Mouse (Mus musculus): ENCODE data around the gene Nr1h2. TPM values are rescaled to one million over a fixed set of nuclear protein-coding genes. Genes with fewer than 3 reads are reported as not detected.

The Nr1h2 gene
- 133 and 140 TPM in 2 replicates for total RNA-seq (2021)
- long read RNA-seq, transcript Nr1h2-203 (10 exons, 1,988 nt): minor isoform, 13 of 136 reads
- long read RNA-seq, transcript Nr1h2-201 (10 exons, 1,999 nt): major isoform, 35 of 136 reads
- long read RNA-seq, transcript Nr1h2-202 (10 exons, 1,948 nt): minor isoform, 10 of 136 reads
- long read RNA-seq, partial matches to known transcripts: 38 of 136 reads
- long read RNA-seq, other reads (novel, unspliced or antisense): 37 of 136 reads

DNA sequence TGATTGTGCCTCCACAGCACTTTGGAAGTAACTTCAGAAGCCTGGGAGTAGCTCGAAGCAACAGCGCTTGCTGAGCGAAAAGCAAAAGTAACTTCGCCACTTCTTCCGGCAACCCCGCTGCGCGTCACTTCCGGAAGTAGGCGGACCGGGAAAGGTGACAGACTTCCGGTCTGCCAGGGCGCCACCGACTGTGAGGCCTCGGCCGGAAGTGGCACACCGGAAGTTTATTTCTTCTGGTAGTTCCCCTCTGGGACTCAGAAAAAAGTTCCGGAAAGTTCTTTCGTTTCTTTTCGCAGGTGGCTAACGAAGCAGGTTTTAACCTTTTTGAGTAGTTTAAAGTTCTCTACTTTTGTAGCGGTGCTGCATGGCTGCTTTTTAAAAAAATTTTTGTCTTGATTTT is at the start of gene Nr1h2:
Gene Nr1h2 (minus strand): TSS at position 126 of the 400 bp plus-strand sequence.
- peak; percentile 95 for DNase-seq

DNA sequence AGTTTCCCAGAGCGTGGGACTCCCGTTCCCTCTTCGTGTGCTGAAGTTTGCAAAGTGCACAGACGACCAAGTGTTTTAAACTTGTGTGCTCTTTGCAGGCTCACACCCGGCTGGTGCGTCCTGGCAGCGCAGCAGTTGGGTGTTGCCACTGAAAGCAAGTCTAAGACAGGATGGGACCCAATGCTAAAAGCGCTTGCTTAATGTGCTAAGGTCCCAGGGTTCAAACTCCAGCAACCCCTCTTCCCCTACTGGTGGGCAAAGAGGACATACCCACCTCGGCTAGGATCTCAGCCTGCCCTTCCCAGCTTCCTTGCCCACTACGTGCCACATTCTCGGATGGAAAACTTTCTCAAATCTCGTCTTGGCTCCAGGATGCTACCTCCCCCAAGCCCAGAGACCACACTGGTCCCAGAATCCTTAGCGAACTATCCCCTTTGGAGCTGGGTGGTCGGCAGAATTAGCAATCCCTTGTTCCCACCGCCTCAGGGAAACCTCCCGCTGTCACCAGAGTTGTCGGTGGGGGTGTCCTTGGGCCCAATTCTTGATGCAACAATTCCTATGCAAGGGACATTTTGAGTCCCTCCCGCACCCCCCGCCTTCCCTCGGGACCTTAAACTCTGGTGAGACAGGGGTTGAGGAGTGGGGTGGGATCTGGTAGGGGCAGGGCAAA is 49.6 kb upstream of the Nr1h2 start:
- DNase-seq: no peak

DNA sequence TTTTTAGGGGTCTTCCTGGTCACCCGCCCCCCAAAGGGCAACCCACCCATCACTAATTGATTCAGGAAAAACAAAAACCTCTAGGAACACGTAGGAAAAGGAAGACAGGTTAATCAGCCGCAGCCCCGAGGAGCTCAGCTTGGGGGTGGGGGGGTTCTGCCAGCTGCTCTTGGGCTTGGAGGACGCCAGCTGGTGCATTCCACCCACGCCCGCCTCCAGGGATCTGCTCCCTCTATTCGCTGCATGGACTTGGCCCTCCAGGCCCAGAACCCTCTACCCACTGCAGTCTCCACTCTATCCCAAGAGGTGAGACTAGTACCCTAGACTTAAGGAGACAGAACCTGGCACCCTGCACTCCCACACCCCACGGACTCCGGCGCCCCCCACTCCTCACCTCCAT is 48.7 kb upstream of the Nr1h2 start:
- no peak for DNase-seq

- DNase-seq: no peak
Measured at GRCm38 (mm10) chr7:44601646-44602045, 47.9 kb upstream of the Nr1h2 start.

DNA sequence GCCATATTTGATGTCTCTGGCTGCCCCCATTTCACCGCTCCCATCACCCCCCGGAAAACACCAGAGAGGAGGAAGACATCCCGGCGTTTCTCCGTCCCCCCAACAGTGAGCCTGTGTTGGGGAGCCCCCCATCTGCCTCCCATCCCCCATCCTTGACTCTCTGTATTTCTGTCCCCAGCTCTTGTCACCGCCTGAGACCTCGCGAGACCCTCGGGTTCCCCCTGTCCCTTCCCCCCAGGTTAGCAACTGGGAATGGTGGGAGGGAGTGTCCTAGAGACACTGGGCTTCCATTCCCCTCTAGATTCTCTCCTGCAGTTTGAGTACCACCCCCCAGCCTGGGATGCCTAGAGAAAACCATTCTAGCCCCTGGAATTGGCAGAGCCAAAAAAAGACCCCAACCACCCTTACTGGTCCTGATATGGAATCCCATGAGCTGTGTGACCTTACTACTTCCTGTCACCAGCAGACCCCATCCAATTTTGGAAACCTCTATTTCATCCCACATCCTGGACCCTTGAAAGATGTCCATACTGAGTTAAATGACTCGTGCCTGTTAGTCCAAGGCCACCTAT is 47.0 kb upstream of the Nr1h2 start:
- no peak for DNase-seq

DNA sequence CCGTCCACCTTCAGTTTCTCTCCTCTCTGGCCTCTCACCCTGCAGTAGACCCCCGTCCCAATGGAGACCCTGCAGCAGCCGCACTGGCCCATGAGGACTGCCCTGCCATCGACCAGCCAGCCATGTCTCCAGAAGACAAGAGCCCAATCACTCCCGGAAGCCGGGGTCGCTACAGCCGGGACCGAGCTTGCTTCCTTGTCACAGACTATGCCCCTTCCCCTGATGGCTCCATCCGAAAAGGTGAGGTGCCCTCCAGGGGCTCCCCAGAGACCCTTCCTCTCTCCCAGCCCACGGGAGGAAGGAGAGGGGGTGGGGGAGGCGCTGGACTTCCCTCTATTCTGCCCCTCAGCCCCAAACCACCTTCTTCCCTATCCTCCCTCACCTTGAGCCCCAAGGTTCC is 44.6 kb upstream of the Nr1h2 start:
- DNase-seq: no peak

DNA sequence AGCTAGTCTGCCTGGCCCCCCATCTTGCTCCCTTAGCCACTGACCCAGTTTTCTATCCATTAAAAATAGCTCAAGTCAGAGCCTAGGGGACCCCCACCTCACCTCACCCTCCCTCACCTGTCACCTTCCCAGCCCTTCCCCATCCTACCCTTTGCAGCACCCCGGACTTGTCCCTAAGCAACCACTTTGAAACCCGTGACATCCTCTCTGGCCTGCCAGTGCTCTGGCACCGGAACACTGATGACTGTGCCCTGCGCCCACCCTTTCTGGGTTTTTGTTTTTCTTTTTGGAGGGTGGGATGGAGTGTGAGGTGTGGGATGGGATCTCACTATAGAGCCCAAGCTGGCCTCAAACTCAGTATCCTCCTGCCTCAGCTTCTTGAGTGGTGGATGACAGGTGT is 43.9 kb upstream of the Nr1h2 start:
- no peak for DNase-seq

GRCm38 (mm10) chr7:44596996-44597538 is 43.3 kb upstream of the Nr1h2 start:
- DNase-seq: no peak

- DNase-seq: no peak
Measured at GRCm38 (mm10) chr7:44596051-44596450, 42.3 kb upstream of the Nr1h2 start.

- no peak for DNase-seq
Measured at GRCm38 (mm10) chr7:44595131-44595561, 41.4 kb upstream of the Nr1h2 start.

DNA sequence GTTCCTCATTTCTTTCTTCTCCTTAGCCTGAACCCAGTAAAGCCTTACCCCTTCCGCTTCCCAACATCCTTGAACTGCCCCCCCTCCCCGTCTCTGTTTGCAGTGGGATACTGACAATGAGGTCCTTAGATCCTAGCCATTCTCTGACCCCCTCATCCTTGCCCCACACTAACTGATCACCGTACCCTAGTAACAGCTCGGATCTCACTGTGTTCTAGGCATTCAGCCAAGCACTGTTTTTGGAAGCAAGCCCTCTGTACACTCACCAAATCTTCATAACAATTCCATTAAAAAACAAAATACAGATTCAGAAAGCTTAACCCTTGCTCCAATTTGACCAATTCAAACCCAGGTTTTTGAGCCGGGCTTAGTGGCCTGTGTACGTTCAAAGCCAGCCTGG is 40.5 kb upstream of the Nr1h2 start:
- no peak for DNase-seq

GRCm38 (mm10) chr7:44593775-44594174 is 40.0 kb upstream of the Nr1h2 start:
- peak; percentile 88 for DNase-seq

DNA sequence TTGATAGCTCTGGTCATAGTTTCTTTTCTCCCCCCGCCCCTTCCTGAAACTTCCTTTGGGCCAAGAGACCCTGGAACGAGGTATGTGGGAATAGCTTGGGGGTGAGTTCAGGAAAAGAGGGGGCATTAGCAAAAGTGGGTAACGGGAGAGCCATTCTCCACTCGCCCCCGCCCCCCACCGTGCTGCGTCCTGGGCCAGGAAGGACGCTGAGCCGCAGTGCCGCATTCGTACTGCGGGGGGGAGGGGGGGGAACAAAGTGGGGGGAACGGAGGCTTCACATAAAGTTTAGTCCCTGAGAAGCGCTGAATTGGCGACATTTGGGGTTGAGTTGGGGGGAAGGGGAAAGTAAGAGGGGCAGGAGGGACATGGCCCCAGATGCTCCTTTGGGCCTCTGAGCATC is 39.3 kb upstream of the Nr1h2 start:
- no peak for DNase-seq

DNA sequence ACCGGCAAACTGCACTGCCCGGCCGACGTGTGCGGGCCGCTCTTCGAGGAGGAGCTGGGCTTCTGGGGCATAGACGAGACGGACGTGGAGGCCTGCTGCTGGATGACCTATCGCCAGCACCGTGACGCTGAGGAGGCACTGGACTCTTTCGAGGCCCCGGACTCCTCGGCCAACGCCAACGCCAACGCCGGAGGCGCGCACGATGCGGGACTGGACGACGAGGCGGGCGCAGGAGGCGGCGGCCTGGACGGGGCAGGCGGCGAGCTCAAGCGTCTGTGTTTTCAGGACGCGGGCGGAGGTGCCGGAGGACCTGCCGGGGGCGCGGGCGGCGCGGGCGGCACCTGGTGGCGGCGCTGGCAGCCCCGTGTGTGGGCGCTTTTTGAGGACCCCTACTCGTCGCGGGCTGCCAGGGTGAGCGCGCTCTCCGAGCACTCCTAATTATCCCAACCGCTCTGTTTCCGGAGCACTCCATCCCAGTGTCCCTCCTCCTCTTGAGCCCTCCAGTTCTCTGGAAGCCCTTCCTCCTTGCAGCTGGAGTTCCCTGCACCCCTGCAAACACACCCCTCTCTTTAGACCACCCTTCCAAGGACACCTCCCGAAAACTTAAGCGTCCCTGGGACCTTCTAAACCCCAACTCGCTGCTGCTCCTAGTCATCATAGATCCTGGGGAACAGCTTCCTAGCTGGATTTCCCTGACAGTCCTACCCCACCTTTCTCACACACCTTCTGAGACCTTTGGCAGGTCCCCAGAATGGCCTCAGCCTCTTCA is 37.8 kb upstream of the Nr1h2 start:
- DNase-seq: no peak

- peak; percentile 89 for DNase-seq
Measured at GRCm38 (mm10) chr7:44590402-44591347, 36.9 kb upstream of the Nr1h2 start, which contains the start of gene Kcnc3. Kcnc3 (plus strand) TSS chr7:44590664.

DNA sequence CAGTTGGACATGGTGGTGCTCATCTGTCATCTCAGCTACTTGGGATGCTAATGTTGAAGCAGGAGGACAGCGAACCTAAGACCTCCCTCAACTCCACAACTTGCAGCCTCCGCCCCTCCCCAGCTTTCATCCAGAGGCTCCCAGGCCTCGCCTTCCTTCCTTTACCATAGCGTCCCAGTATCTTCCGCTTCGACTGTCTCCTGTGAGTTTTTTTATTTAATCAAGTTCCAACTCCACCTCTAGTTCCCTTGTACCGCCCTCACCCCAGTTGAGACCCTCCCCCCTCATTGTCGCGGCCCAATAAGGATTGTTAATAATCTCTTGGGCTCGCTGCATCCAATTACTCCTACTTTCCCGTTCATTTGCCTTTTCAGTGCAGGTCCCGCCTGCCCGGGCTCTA is 36.2 kb upstream of the Nr1h2 start:
- DNase-seq: no peak

DNA sequence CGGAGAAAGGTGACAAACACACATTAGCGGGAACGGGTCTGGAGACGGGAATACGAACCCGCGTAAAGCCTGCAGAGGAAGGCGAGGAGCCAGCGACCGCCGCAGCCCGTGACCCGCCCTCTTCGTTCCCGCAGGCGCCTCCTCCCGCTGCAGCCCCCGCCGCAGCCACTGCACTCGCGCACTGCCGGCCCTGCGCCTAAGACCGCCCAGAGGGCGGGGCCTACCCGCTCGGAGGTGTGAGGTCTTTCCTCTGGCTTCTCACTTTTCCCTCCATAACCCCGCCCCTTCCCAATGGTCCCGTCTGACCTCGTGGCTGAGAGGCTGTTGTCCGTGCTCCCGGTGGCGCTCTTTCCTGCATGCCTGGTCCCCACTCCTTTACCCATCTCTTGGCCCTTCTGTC is 35.4 kb upstream of the Nr1h2 start:
- DNase-seq: peak; percentile 67

- no peak for DNase-seq
Measured at GRCm38 (mm10) chr7:44588338-44588737, 34.6 kb upstream of the Nr1h2 start.

GRCm38 (mm10) chr7:44587676-44588075 is 33.9 kb upstream of the Nr1h2 start:
- DNase-seq: no peak

- peak; percentile 48 for DNase-seq
Measured at GRCm38 (mm10) chr7:44586930-44587329, 33.2 kb upstream of the Nr1h2 start.

GRCm38 (mm10) chr7:44586518-44586917 is 32.8 kb upstream of the Nr1h2 start:
- no peak for DNase-seq

Data from adrenal gland, postnatal 25 days (tissue).